In genomic region chr10:78457495-78458347, GRCm38 (mm10) we compare ENCODE assay signal across 8 mouse cellular contexts. TPM values are rescaled to one million over a fixed set of nuclear protein-coding genes. Genes with fewer than 3 reads are reported as not detected.
DNase-seq lines count a peak whose midpoint lies in the region; ATAC-seq and TF ChIP-seq lines count a peak whose summit lies in the region.

No protein-coding gene starts in this region.

- no peaks in the 10 kb centered on the region for H3K27me3 ChIP-seq in neural tube, embryonic 11.5 days (ENCODE audit: control insufficient read depth, insufficient read depth, low read length)
- no peaks in the 10 kb centered on the region for H3K27me3 ChIP-seq in intestine, postnatal 0 days (replicated peaks; ENCODE audit: control insufficient read depth, insufficient read depth, low read length)
- no peaks in the 10 kb centered on the region for H3K27me3 ChIP-seq in liver, embryonic 16.5 days (ENCODE audit: control insufficient read depth, insufficient read depth, low read depth, low read length)
- H3K27me3 ChIP-seq in neural tube, embryonic 12.5 days (replicated peaks), result no peaks in the 10 kb centered on the region

- H3K27ac ChIP-seq in neural tube, embryonic 11.5 days (ENCODE audit: low read depth, low read length), result no peak overlapping the region
- H3K27ac ChIP-seq in intestine, postnatal 0 days (ENCODE audit: low read depth, low read length), result 0 out of 2 replicates have a peak overlapping the region, but pooled peaks have one; percentile 46
- H3K27ac ChIP-seq in liver, embryonic 16.5 days (ENCODE audit: low read length), result peak overlapping the region; percentile 41
- no peak overlapping the region for H3K27ac ChIP-seq in neural tube, embryonic 12.5 days

- TF ChIP-seq CTCF in intestine, postnatal 0 days (IDR thresholded peaks at IDR 0.05; ENCODE audit: low read depth), result peak; percentile 50

- 24% methylated on average over 10 of the region's 10 CpGs for WGBS in neural tube, embryonic 11.5 days
- 27% methylated on average over 10 of the region's 10 CpGs for WGBS in intestine, postnatal 0 days
- 16% methylated on average over 10 of the region's 10 CpGs for WGBS in liver, embryonic 16.5 days (ENCODE audit: insufficient replicate concordance)
- 35% methylated on average over 10 of the region's 10 CpGs for WGBS in neural tube, embryonic 12.5 days

- no peak overlapping the region for H3K4me3 ChIP-seq in neural tube, embryonic 11.5 days (ENCODE audit: low read depth, low read length)
- H3K4me3 ChIP-seq in intestine, postnatal 0 days (ENCODE audit: low read depth, low read length), result no peak overlapping the region; the same call in 1 of the 2 replicates
- peak overlapping the region; percentile 35 for H3K4me3 ChIP-seq in liver, embryonic 16.5 days (ENCODE audit: low read depth, low read length)
- H3K4me3 ChIP-seq in neural tube, embryonic 12.5 days, result no peak overlapping the region

- ATAC-seq in neural tube, embryonic 11.5 days (ENCODE audit: insufficient read depth, low FRiP score, low TSS enrichment), result peak; percentile 42; the same call in 1 of the 2 replicates
- peak; percentile 67 for ATAC-seq in intestine, postnatal 0 days
- ATAC-seq in liver, embryonic 16.5 days (ENCODE audit: low read depth), result peak; percentile 74
- 0 out of 2 replicates have a peak, but pooled peaks have one; percentile 10 for ATAC-seq in neural tube, embryonic 12.5 days (ENCODE audit: low FRiP score, low read depth)

- H3K36me3 ChIP-seq in neural tube, embryonic 11.5 days (ENCODE audit: control insufficient read depth, insufficient read depth, low read length), result no peaks in the 10 kb centered on the region
- no peaks in the 10 kb centered on the region; the same call in 1 of the 2 replicates for H3K36me3 ChIP-seq in intestine, postnatal 0 days (ENCODE audit: control insufficient read depth, insufficient read depth)
- H3K36me3 ChIP-seq in liver, embryonic 16.5 days (ENCODE audit: control insufficient read depth, insufficient read depth), result no peaks in the 10 kb centered on the region
- no peaks in the 10 kb centered on the region for H3K36me3 ChIP-seq in neural tube, embryonic 12.5 days

- no peaks in the 10 kb centered on the region for H3K9me3 ChIP-seq in neural tube, embryonic 11.5 days (ENCODE audit: control insufficient read depth, low read length)
- H3K9me3 ChIP-seq in intestine, postnatal 0 days (ENCODE audit: control insufficient read depth), result no peaks in the 10 kb centered on the region
- no peaks in the 10 kb centered on the region for H3K9me3 ChIP-seq in liver, embryonic 16.5 days (replicated peaks; ENCODE audit: control insufficient read depth, low read length)
- no peaks in the 10 kb centered on the region for H3K9me3 ChIP-seq in neural tube, embryonic 12.5 days

- no peak for DNase-seq in neural tube, embryonic 11.5 days (ENCODE audit: low spot score)
- no peak for DNase-seq in neural tube, embryonic 10.5 days (ENCODE audit: extremely low spot score, low spot score)
- DNase-seq in c-Kit-positive CD71-negative TER-119-negative erythroid progenitor cells, embryonic 14.5 days (ENCODE audit: low read depth), result peak; percentile 59
- DNase-seq in heart, adult 11 months, result peak; percentile 98
- no peak for DNase-seq in layer of hippocampus, adult 9-10 months (ENCODE audit: low spot score)

- H3K9ac ChIP-seq in neural tube, embryonic 11.5 days (ENCODE audit: low read length), result no peak overlapping the region
- no peak overlapping the region for H3K9ac ChIP-seq in intestine, postnatal 0 days (ENCODE audit: low read depth, low read length)
- H3K9ac ChIP-seq in liver, embryonic 16.5 days (ENCODE audit: low read depth, low read length), result no peak overlapping the region
- H3K9ac ChIP-seq in neural tube, embryonic 12.5 days, result no peak overlapping the region

- H3K4me1 ChIP-seq in neural tube, embryonic 11.5 days (ENCODE audit: control insufficient read depth, insufficient read depth, low read length), result no peaks in the 10 kb centered on the region
- 0 out of 2 replicates have a peak, but pooled peaks cover 7% of the 10 kb centered on the region for H3K4me1 ChIP-seq in intestine, postnatal 0 days (replicated peaks; ENCODE audit: control insufficient read depth, insufficient read depth, low read length)
- peaks cover 17% of the 10 kb centered on the region for H3K4me1 ChIP-seq in liver, embryonic 16.5 days (ENCODE audit: control insufficient read depth, low read depth, low read length)
- H3K4me1 ChIP-seq in neural tube, embryonic 12.5 days, result peaks cover 24% of the 10 kb centered on the region

- H3K4me2 ChIP-seq in neural tube, embryonic 11.5 days (ENCODE audit: low read depth), result no peak overlapping the region
- H3K4me2 ChIP-seq in intestine, postnatal 0 days (replicated peaks; ENCODE audit: low read depth), result peak overlapping the region; percentile 56
- peak overlapping the region; percentile 52 for H3K4me2 ChIP-seq in liver, embryonic 16.5 days (ENCODE audit: low read depth, low read length)
- peak overlapping the region; percentile 9; the same call in 1 of the 2 replicates for H3K4me2 ChIP-seq in neural tube, embryonic 12.5 days (replicated peaks)

RNA-seq across cellular contexts. Expression of gene Pdxk, which starts 7.1 kb away (rescaled TPM):
- polyA plus RNA-seq in neural tube, embryonic 11.5 days (2014; fragmentation: Nextera tagmentation; extraction: Ambion mirVana), result 6.9 and 7.4 TPM in 2 replicates
- polyA plus RNA-seq in intestine, postnatal 0 days (2015; fragmentation: Nextera tagmentation; extraction: Ambion mirVana), result 22.8 and 26.5 TPM in 2 replicates
- polyA plus RNA-seq in liver, embryonic 16.5 days (2015; fragmentation: Nextera tagmentation; extraction: Ambion mirVana), result 5.4 and 6.4 TPM in 2 replicates
- 9.0 and 9.4 TPM in 2 replicates for polyA plus RNA-seq in neural tube, embryonic 12.5 days (2016; fragmentation: Nextera tagmentation; extraction: Ambion mirVana)

RNA-seq across cellular contexts. Expression of gene Cstb, which starts 32.3 kb away (rescaled TPM):
- 111 and 120 TPM in 2 replicates for polyA plus RNA-seq in neural tube, embryonic 11.5 days (2014; fragmentation: Nextera tagmentation; extraction: Ambion mirVana)
- polyA plus RNA-seq in intestine, postnatal 0 days (2015; fragmentation: Nextera tagmentation; extraction: Ambion mirVana), result 1,208 and 1,296 TPM in 2 replicates
- polyA plus RNA-seq in liver, embryonic 16.5 days (2015; fragmentation: Nextera tagmentation; extraction: Ambion mirVana), result 93.9 and 102 TPM in 2 replicates
- polyA plus RNA-seq in neural tube, embryonic 12.5 days (2016; fragmentation: Nextera tagmentation; extraction: Ambion mirVana), result 105 and 110 TPM in 2 replicates

RNA-seq across cellular contexts. Expression of gene Rrp1, which starts 44.9 kb away (rescaled TPM):
- polyA plus RNA-seq in neural tube, embryonic 11.5 days (2014; fragmentation: Nextera tagmentation; extraction: Ambion mirVana), result 257 and 278 TPM in 2 replicates
- polyA plus RNA-seq in intestine, postnatal 0 days (2015; fragmentation: Nextera tagmentation; extraction: Ambion mirVana), result 141 and 148 TPM in 2 replicates
- 101 and 105 TPM in 2 replicates for polyA plus RNA-seq in liver, embryonic 16.5 days (2015; fragmentation: Nextera tagmentation; extraction: Ambion mirVana)
- 333 and 347 TPM in 2 replicates for polyA plus RNA-seq in neural tube, embryonic 12.5 days (2016; fragmentation: Nextera tagmentation; extraction: Ambion mirVana)

RNA-seq across cellular contexts. Expression of gene Olfr1358, which starts 59.5 kb away (rescaled TPM):
- not detected in 2 replicates for polyA plus RNA-seq in neural tube, embryonic 11.5 days (2014; fragmentation: Nextera tagmentation; extraction: Ambion mirVana)
- not detected in 2 replicates for polyA plus RNA-seq in intestine, postnatal 0 days (2015; fragmentation: Nextera tagmentation; extraction: Ambion mirVana)
- polyA plus RNA-seq in liver, embryonic 16.5 days (2015; fragmentation: Nextera tagmentation; extraction: Ambion mirVana), result not detected in 2 replicates
- not detected in 2 replicates for polyA plus RNA-seq in neural tube, embryonic 12.5 days (2016; fragmentation: Nextera tagmentation; extraction: Ambion mirVana)

Comparison
In these comparisons a context has a peak if more than half of its experiments do, and no peak if none do; other contexts are left out.
1. ATAC-seq: peak in every context shown above with its lines; median percentile 74 in liver, embryonic 16.5 days; 67 in intestine, postnatal 0 days; 42 in neural tube, embryonic 11.5 days; 10 in neural tube, embryonic 12.5 days.
2. DNase-seq: peak in c-Kit-positive CD71-negative TER-119-negative erythroid progenitor cells, embryonic 14.5 days (single experiment) and heart, adult 11 months (single experiment); none in neural tube, embryonic 11.5 days (single experiment), neural tube, embryonic 10.5 days (single experiment) and layer of hippocampus, adult 9-10 months (single experiment).
3. H3K27ac ChIP-seq: peak in intestine, postnatal 0 days (single experiment) and liver, embryonic 16.5 days (single experiment); none in neural tube, embryonic 11.5 days (single experiment) and neural tube, embryonic 12.5 days (single experiment).
4. RNA of gene Cstb, which starts 32.3 kb away (polyA plus RNA-seq): 1,208 to 1,296 TPM in intestine, postnatal 0 days; 111 to 120 TPM in neural tube, embryonic 11.5 days, 105 to 110 TPM in neural tube, embryonic 12.5 days and 93.9 to 102 TPM in liver, embryonic 16.5 days; every median in the first group is over 10 times any median in the second.